Mouse (Mus musculus) ES-E14 (cell line): Measurements from ENCODE around the gene Abhd2. TPM values are rescaled to one million over a fixed set of nuclear protein-coding genes. Genes with fewer than 3 reads are reported as not detected.
A peak's percentile ranks its signal among the peaks of the same experiment; 100 is the strongest.

Source experiments
- DNase-seq: peaks from one replicate; pipeline ENCODE4 v3.0.0-alpha.2; 2013; ENCODE audit warnings: low read depth, low spot score
- H3K27ac ChIP-seq: 2 replicates; pipeline ENCODE4 v1.5.1; 2012; ENCODE audit warnings: low read depth, mild to moderate bottlenecking, low read length, moderate library complexity, mixed read lengths; ENCODE audit not compliant: poor library complexity, insufficient read depth, severe bottlenecking
- H3K36me3 ChIP-seq: 2 replicates; pipeline ENCODE4 v1.6.1; 2012; ENCODE audit warnings: mild to moderate bottlenecking, low read length, moderate library complexity, mixed read lengths; ENCODE audit not compliant: control insufficient read depth, poor library complexity, insufficient read depth, severe bottlenecking
- H3K4me1 ChIP-seq, 2 experiments: fragments of 150-350 bp in 1 of 2; sonication (generic) in 1 of 2; 2 replicates each; pipeline ENCODE4 v1.6.1; 2012; ENCODE audit warnings: low read length in 2 of 2, mild to moderate bottlenecking in 1 of 2, mixed read lengths in 1 of 2; ENCODE audit not compliant: control insufficient read depth in 2 of 2, insufficient read depth in 2 of 2, poor library complexity in 1 of 2
- H3K4me3 ChIP-seq, 2 experiments: fragments of 150-350 bp in 1 of 2; sonication (generic) in 1 of 2; 2 replicates each; pipeline ENCODE4 v1.5.1; 2012; ENCODE audit warnings: low read length in 2 of 2, low read depth in 1 of 2, mild to moderate bottlenecking in 1 of 2, mixed read lengths in 1 of 2; ENCODE audit not compliant: insufficient read depth in 1 of 2, poor library complexity in 1 of 2, severe bottlenecking in 1 of 2
- H3K9ac ChIP-seq: 2 replicates; pipeline ENCODE4 v1.6.1; 2012; ENCODE audit warnings: low read depth, mild to moderate bottlenecking, low read length, mixed read lengths; ENCODE audit not compliant: poor library complexity, insufficient read depth, severe bottlenecking
- H3K9me3 ChIP-seq: fragments of 150-350 bp; sonication (generic); 2 replicates; pipeline ENCODE4 v1.6.1; 2012; ENCODE audit warnings: low read depth, mild to moderate bottlenecking, low read length; ENCODE audit not compliant: control insufficient read depth, insufficient read depth
- CHD2 ChIP-seq: IDR thresholded peaks from 2 replicates; pipeline ENCODE4 v1.6.1; 2014; ENCODE audit warnings: mild to moderate bottlenecking, low read depth, low read length, inconsistent platforms
- HCFC1 ChIP-seq: IDR thresholded peaks from 2 replicates; pipeline ENCODE4 v1.6.1; 2012; ENCODE audit warnings: low read length, inconsistent platforms, borderline replicate concordance; ENCODE audit not compliant: insufficient read depth
- MAFK ChIP-seq: IDR thresholded peaks from 2 replicates; pipeline ENCODE4 v1.6.1; 2014; ENCODE audit warnings: mild to moderate bottlenecking, low read depth, low read length, inconsistent platforms; ENCODE audit not compliant: insufficient read depth
- ZC3H11A ChIP-seq: IDR thresholded peaks from 2 replicates; pipeline ENCODE4 v1.6.1; 2012; ENCODE audit warnings: low read depth, mild to moderate bottlenecking, inconsistent platforms, low read length, borderline replicate concordance
- ZNF384 ChIP-seq: IDR thresholded peaks from 2 replicates; pipeline ENCODE4 v1.6.1; 2012; ENCODE audit warnings: low read depth, low read length, inconsistent platforms
- in situ Hi-C, 2 experiments: fragments of 600-800 bp; cut with MboI; formaldehyde crosslinking; loops; one replicate each; pipeline ENCODE4 v1.15.1; 2025; ENCODE audit warnings: low sequenced_read_pairs in 2 of 2, inconsistent platforms in 1 of 2; ENCODE audit not compliant: unreplicated experiment in 2 of 2
- total RNA-seq: library from RNA; depleted of rRNA; stranded (reverse); fragments of 300-350 nt; gene quantifications from 2 replicates; pipeline ENCODE4 v1.2.3, GENCODE M21; 2012

Abhd2 gene
- total RNA-seq, 1 experiment, result 58.9 TPM

- DNase-seq, result no peak
- no peak overlapping the region for H3K9ac ChIP-seq
- TF ChIP-seq ZC3H11A, result no peak
- no peak for TF ChIP-seq MAFK
- no peak for TF ChIP-seq ZNF384
- no peak for TF ChIP-seq CHD2
- TF ChIP-seq HCFC1, result no peak
These were observed 5.2 kb upstream of the Abhd2 start for GRCm38 (mm10) chr7:79267690-79268388.

GRCm38 (mm10) chr7:79268897-79269296 lies 4.1 kb upstream of the Abhd2 start:
- in situ Hi-C loops, result no loop called here
- Histone ChIP-seq H3K4me1 (peaks cover 5 to 15% of the 10 kb centered on the region in 2 experiments; a peak in 2 of 4 replicates), H3K27ac (no peak overlapping the region), H3K9me3 (no peaks in the 10 kb centered on the region), H3K36me3 (no peaks in the 10 kb centered on the region), H3K4me3 (no peak overlapping the region), H3K9ac (no peak overlapping the region)
- TF ChIP-seq HCFC1 (no peak), ZNF384 (no peak), CHD2 (no peak), ZC3H11A (no peak), MAFK (no peak)
- no peak for DNase-seq

More at GRCm38 (mm10) chr7:79267690-79268388, 5.2 kb upstream of the Abhd2 start:
- peaks cover 5 to 15% of the 10 kb centered on the region in 2 experiments; a peak in 2 of 4 replicates for H3K4me1 ChIP-seq
- H3K36me3 ChIP-seq, result no peaks in the 10 kb centered on the region
- H3K27ac ChIP-seq, result no peak overlapping the region
- no peak overlapping the region for H3K4me3 ChIP-seq
- no peaks in the 10 kb centered on the region for H3K9me3 ChIP-seq
- in situ Hi-C loops, result no loop called here

- no peak for DNase-seq
- H3K9me3 ChIP-seq, result no peaks in the 10 kb centered on the region
- H3K4me1 ChIP-seq, result peaks cover 5 to 17% of the 10 kb centered on the region in 2 experiments; a peak in 2 of 4 replicates
- no peak overlapping the region for H3K27ac ChIP-seq
- no peaks in the 10 kb centered on the region for H3K36me3 ChIP-seq
- no peak overlapping the region for H3K9ac ChIP-seq
- no peak for TF ChIP-seq HCFC1
- no peak for TF ChIP-seq MAFK
- no peak for TF ChIP-seq ZNF384
- TF ChIP-seq ZC3H11A, result no peak
- no peak for TF ChIP-seq CHD2
- H3K4me3 ChIP-seq, result no peak overlapping the region
- in situ Hi-C loops, result no loop called here
These were observed 3.6 kb upstream of the Abhd2 start for GRCm38 (mm10) chr7:79269411-79269810.

- H3K27ac ChIP-seq, result no peak overlapping the region
- in situ Hi-C loops, result no loop called here
- no peak overlapping the region for H3K4me3 ChIP-seq
- no peak overlapping the region for H3K9ac ChIP-seq
- peaks cover 5 to 17% of the 10 kb centered on the region in 2 experiments; a peak in 2 of 4 replicates for H3K4me1 ChIP-seq
- no peaks in the 10 kb centered on the region for H3K9me3 ChIP-seq
- DNase-seq, result no peak
- no peaks in the 10 kb centered on the region for H3K36me3 ChIP-seq
- no peak for TF ChIP-seq MAFK
- no peak for TF ChIP-seq HCFC1
- no peak for TF ChIP-seq CHD2
- TF ChIP-seq ZNF384, result no peak
- no peak for TF ChIP-seq ZC3H11A
These were observed 3.1 kb upstream of the Abhd2 start for GRCm38 (mm10) chr7:79269866-79270265.

GRCm38 (mm10) chr7:79270961-79271387 lies 2.0 kb upstream of the Abhd2 start:
- no peak overlapping the region for H3K4me3 ChIP-seq
- no peak for DNase-seq
- H3K9ac ChIP-seq, result no peak overlapping the region
- no peak overlapping the region for H3K27ac ChIP-seq
- in situ Hi-C loops, result no loop called here
- peaks cover 10 to 23% of the 10 kb centered on the region in 2 experiments; a peak in 3 of 4 replicates for H3K4me1 ChIP-seq
- H3K36me3 ChIP-seq, result no peaks in the 10 kb centered on the region
- no peaks in the 10 kb centered on the region for H3K9me3 ChIP-seq
- no peak for TF ChIP-seq ZC3H11A
- TF ChIP-seq MAFK, result peak; percentile 96
- TF ChIP-seq HCFC1, result no peak
- no peak for TF ChIP-seq ZNF384
